Mouse (Mus musculus): ENCODE results near the gene Samd14.

DNA sequence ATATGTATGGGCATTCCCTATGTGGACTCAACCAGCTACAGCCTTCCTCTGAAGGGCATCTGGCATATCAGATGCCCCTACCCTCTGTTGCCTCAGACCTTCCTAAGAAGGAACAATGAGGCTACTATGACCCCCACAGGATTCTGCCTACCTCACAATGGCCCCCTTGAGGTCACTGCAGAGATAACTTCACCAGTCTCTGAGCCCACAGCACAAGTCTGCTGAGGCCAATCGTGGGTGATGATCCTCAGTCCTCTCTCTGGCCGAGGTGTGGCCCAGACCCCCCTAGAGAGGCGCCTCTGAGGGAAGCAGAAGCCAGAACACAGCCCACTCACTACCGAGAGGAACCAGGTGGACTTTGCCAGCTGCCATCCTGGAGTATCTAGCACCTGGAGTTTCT is 42.3 kb upstream of the Samd14 start, which contains the start of gene Hils1:
- TF ChIP-seq GATA1 (IDR thresholded peaks at IDR 0.05; ENCODE audit: borderline replicate concordance, low read length) (no peak), FLI1 (IDR thresholded peaks at IDR 0.05; ENCODE audit: low read length) (no peak)
